Mouse (Mus musculus): Measurements from ENCODE around the gene 2700097O09Rik.

- no peak for TF ChIP-seq CTCF (IDR thresholded peaks at IDR 0.05; ENCODE audit: extremely low read depth, insufficient read length, insufficient replicate concordance, low read depth, low read length)
- no peak for TF ChIP-seq POLR2A (IDR thresholded peaks at IDR 0.05; ENCODE audit: low read depth, low read length)
Observed at GRCm38 (mm10) chr12:55059812-55060211, 20.1 kb downstream of the 2700097O09Rik start.
